Mouse (Mus musculus) kidney, adult 8-10 months (tissue): ENCODE results near the gene Rfx2.

Source experiments
- DNase-seq, 2 experiments: peaks; one replicate each; pipeline ENCODE4 v3.0.0; 2022

The Rfx2 gene

GRCm38 (mm10) chr17:56751404-56752072 is 79.3 kb downstream of the Rfx2 start:
- DNase-seq, result no peak

GRCm38 (mm10) chr17:56744173-56744572 is 86.6 kb downstream of the Rfx2 start:
- no peak for DNase-seq

DNA sequence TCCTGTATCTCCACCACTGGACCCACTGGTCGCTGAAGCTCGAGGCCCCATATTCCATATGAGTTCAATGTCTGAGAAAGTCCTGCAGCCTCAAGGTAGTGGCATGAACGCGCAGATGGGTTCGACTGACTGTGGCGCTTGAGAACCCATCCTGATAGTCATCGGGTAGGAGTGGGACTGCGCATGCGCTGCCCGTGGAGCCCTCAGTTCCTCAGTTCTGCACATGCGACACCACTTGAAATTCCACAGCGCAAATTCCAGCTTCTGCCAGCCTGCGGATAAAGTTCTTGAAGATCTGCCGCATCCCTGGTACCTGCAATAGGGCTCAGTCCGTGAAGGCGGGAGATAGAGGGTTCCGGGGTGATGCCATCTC is 90.0 kb downstream of the Rfx2 start:
- no peak for DNase-seq

DNA sequence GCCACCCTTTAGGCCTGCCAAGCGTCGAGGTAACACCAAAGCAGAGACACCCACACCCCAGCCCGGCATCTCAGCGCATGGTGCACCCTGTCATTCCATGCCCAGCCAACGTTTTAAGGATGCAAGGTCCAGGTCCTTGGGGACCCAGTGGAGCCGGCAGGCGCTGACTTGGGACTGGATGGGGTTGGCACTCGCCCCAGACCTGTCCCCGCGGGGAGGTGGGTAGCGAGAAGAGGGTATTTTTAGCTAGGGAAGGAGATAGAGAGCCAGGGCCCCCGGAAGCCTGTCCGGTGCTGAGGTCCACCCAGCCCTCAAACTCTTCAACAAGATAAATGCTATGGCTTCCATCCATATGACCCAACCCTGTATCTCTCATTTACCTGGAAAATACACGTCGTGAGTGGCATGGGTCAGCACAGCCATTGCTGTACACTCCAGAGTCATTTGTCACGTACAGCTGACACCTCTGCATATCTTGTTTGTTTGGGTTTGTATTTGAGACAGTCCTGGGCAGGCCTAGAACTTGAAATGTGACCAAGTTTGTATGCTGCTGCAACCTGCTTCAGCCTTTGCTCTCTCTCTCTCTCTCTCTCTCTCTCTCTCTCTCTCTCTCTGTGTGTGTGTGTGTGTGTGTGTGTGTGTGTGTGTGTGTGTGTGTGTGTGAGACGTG is 90.6 kb downstream of the Rfx2 start:
- DNase-seq, result no peak

DNA sequence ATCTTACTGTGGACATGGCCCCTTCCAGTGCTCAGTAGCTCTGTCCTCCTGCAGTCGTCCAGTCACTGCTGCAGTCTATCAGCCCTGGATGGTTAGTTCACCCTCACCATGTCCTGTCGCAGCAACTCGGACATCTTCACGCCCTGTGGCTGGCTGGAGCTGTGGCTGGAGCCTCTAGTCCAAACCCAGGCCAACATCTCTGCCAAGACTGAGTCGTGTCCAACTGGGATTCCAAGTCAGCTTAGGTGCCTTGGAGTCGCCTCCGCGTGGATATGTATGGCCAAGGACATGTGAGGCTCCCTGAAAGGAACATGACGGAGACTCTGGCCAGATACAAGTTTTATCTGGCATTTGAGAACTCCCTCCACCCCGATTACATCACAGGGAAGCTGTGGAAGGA is 92.6 kb downstream of the Rfx2 start:
- DNase-seq, result no peak

GRCm38 (mm10) chr17:56736534-56736933 is 94.3 kb downstream of the Rfx2 start:
- no peak for DNase-seq

GRCm38 (mm10) chr17:56729656-56730055 is 101.2 kb downstream of the Rfx2 start:
- DNase-seq, result no peak

DNA sequence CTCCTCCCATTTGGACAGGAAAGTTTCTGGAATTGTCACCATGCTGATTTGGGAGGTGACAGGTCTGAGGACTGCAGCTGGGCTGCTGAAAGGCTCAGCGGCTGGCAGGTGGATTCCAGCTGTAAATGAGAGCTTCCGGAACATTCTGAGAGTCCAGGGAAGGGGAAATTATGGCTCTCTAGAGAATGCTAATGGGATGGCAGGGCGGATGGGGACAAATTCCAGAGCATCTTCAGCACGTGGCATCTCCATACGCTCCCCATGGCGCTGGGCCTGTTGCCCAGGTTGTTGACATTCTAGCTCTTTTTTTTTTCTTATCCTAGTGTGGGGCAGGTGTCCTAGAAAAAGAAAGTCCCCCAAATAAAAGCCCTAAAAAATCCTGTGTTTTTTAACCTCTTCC is 101.7 kb downstream of the Rfx2 start:
- DNase-seq, result peak; percentile 30 to 53

GRCm38 (mm10) chr17:56728117-56728516 is 102.7 kb downstream of the Rfx2 start:
- no peak for DNase-seq

- no peak for DNase-seq
Observed at GRCm38 (mm10) chr17:56727659-56728058, 103.2 kb downstream of the Rfx2 start.

DNA sequence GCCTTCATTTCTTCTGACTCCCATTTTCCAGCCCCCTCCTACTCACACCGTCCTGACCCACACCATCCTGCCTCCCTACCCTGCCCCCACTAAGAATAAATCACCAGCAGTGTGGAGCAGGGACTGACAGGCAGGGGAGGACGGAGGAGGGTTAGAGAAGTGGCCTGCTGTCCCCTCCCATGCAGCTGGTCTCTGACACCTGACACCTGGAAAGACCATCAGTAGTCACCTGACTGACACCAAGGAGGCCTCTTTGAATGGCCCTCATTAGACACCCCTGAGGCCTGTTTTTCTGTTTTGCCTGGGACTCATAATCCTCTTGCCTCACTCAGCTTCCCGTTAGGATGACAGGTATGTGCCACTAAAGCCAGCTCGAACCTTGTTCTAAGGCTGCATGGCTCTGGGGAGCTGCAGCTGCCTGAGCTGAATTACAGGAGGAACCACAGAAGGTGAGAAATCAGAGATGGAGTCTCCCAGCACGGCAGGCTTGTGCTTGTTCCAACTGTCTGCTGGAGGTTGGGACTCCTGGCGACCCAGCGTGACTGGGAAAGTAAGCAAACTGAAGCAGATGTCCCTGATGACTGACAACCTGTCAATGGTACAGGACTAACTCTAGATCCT is 103.7 kb downstream of the Rfx2 start:
- no peak for DNase-seq
